Mouse (Mus musculus) forebrain, embryonic 16.5 days (tissue): ENCODE results near the gene Mnd1. TPM values are rescaled to one million over a fixed set of nuclear protein-coding genes. Genes with fewer than 3 reads are reported as not detected.

Experiments used
- ATAC-seq: fragments of 200-750 bp; cut with Nextera tagmentation; 2 replicates; pipeline ENCODE4 v1.8.0; 2017; ENCODE audit warnings: mild to moderate bottlenecking, moderate library complexity
- H3K27ac ChIP-seq: fragments of 300-500 bp; sonication (generic); 2 replicates; pipeline ENCODE4 v1.5.1; 2014; ENCODE audit warnings: low read length, control low read depth
- H3K27me3 ChIP-seq: fragments of 300-500 bp; sonication (generic); replicated peaks from 2 replicates; pipeline ENCODE4 v1.6.1; 2014; ENCODE audit warnings: low read length; ENCODE audit not compliant: control insufficient read depth, insufficient read depth
- H3K36me3 ChIP-seq: fragments of 300-500 bp; sonication (generic); 2 replicates; pipeline ENCODE4 v1.6.1; 2014; ENCODE audit not compliant: control insufficient read depth, insufficient read depth
- H3K4me1 ChIP-seq: fragments of 300-500 bp; sonication (generic); replicated peaks from 2 replicates; pipeline ENCODE4 v1.6.1; 2014; ENCODE audit warnings: low read length; ENCODE audit not compliant: control insufficient read depth, insufficient read depth
- H3K4me2 ChIP-seq: fragments of 300-500 bp; sonication (generic); 2 replicates; pipeline ENCODE4 v1.6.1; 2014; ENCODE audit warnings: mild to moderate bottlenecking, low read length, control low read depth
- H3K4me3 ChIP-seq: fragments of 300-500 bp; sonication (generic); replicated peaks from 2 replicates; pipeline ENCODE4 v1.5.1; 2014; ENCODE audit warnings: mild to moderate bottlenecking, low read length, control low read depth
- H3K9ac ChIP-seq: fragments of 300-500 bp; sonication (generic); replicated peaks from 2 replicates; pipeline ENCODE4 v1.6.1; 2014; ENCODE audit warnings: low read depth, low read length, control low read depth
- H3K9me3 ChIP-seq: fragments of 300-500 bp; sonication (generic); 2 replicates; pipeline ENCODE4 v1.6.1; 2016; ENCODE audit warnings: low read length; ENCODE audit not compliant: control insufficient read depth
- WGBS: fragments of 180-500 bp; shearing (Covaris S2); extraction: QIAGEN DNeasy Blood & Tissue Kit; methylation state at CpG from one replicate; pipeline ENCODE4 v1.1.7; 2014; 5-methylcytosine and 5-hydroxymethylcytosine counted together
- polyA plus RNA-seq: library from polyadenylated mRNA; unstranded; fragments of >200 nt; fragmentation: Nextera tagmentation; extraction: Ambion mirVana; gene quantifications from 2 replicates; pipeline ENCODE4 v1.2.1, GENCODE M21; 2015

Mnd1 gene
- polyA plus RNA-seq, 1 experiment from 2014 or later: 3.2 TPM

DNA sequence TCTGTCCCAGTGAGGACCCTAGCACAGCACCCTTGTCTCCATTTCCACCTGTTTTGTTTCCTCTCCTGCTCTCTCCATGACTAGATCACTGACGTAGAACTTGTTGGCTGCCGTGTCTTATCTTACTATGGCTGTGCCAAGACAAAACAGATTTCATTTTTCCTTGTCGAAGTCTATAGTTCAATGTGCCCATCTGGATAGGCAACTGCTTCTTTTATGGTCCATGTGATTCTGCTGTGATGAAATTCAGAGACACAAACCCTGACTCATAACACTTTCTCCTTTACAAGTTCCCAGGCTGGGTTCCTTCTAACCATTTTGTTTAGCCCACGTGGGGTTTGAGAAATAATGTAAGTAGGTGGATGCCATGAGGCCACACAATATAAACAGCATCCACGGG, 10.5 kb upstream of the Mnd1 start:
- Histone ChIP-seq H3K4me3 (no peak overlapping the region), H3K4me1 (no peaks in the 10 kb centered on the region), H3K4me2 (no peak overlapping the region), H3K27ac (no peak overlapping the region), H3K9ac (no peak overlapping the region), H3K36me3 (peaks cover 39% of the 10 kb centered on the region), H3K27me3 (no peaks in the 10 kb centered on the region), H3K9me3 (no peaks in the 10 kb centered on the region)
- ATAC-seq: peak; percentile 58
- 74% methylated on average over 5 of the region's 5 CpGs for WGBS

DNA sequence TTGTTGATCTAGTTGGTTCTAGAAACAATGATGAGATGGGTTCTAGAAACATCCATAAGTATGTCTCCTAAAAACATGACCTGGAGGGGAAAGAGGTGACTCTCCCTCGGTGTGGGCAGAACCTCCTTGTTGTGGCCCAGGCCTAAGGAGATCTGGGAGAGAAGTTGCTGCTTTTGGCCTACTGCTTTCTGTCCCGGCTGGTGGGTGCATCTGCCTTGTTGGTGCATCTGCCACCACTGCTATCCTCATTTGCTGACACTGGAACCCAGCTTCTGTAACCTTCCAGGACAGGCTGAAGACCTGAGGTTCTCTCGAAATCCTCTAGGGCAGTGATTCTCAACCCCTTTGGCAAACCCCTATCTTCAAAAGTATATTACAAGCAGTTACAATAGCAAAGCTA, 9.8 kb upstream of the Mnd1 start:
- Histone ChIP-seq H3K4me2 (no peak overlapping the region), H3K9ac (no peak overlapping the region), H3K27me3 (no peaks in the 10 kb centered on the region), H3K36me3 (peaks cover 37% of the 10 kb centered on the region), H3K27ac (no peak overlapping the region), H3K9me3 (no peaks in the 10 kb centered on the region), H3K4me3 (no peak overlapping the region), H3K4me1 (no peaks in the 10 kb centered on the region)
- ATAC-seq: no peak
- 96% methylated on average over 3 of the region's 3 CpGs for whole genome bisulfite sequencing

DNA sequence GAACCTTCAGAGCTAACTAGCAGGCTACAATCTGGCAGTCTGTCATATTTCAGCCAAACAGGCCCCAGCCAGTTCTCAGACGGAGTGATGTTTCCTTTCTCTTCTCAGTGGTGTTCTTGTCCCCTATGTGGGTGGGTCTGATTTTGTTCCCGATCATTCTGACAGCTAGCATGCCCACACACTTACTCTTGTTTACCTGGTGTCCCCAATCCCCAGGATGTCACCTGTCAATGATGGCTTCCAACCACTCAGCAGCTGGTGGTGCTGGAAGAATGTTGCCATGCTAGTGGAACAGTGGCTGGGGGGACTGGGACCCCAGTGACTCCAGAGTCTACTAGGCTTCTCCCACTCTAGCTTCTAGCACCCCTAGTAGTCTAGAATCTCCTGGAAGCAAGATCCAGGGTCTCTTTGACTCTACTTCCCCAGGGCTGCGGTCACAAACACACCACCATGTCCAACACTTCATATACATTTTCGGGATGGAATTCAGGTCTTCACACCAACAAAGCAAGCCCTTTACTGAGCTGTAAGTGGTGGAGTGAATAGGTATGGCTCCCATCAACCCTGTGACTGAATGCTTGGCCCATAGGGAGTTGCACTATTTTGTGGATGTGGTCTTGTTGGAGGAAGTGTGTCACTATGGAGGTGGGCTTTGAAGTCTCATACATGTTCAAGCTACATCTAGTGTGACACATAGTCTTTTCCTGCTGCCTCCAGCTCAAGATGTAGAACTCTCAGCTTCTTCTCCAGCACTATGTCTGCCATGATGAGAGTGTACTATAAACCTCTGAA, 2.2 kb upstream of the Mnd1 start:
- Histone ChIP-seq H3K4me2 (no peak overlapping the region), H3K9me3 (no peaks in the 10 kb centered on the region), H3K4me1 (peaks cover 8% of the 10 kb centered on the region; the same call in 1 of the 2 replicates), H3K27ac (no peak overlapping the region), H3K27me3 (no peaks in the 10 kb centered on the region), H3K4me3 (no peak overlapping the region), H3K9ac (no peak overlapping the region), H3K36me3 (peaks cover 16% of the 10 kb centered on the region)
- ATAC-seq: no peak
- 92% methylated on average over 4 of the region's 4 CpGs for WGBS

DNA sequence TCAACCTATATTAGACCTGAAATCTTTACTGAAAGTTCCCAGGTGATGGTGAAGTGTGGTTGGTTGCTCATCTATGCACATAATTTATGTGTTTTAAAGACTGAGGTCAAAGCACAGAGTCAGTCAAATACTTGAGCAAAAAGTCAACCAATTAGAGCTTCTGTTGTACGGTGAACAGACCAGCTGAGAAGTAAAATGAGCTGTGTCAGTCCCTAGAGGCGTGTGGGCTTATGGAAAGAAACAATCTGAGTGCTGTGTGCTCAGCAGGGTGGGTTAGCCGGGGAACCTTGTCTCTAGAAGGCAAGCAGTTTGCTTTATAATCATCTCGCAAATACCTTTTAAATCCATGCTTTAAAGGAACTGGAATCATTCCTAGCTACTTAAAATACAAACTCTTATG, 1.4 kb upstream of the Mnd1 start:
- Histone ChIP-seq H3K27ac (no peak overlapping the region), H3K4me2 (no peak overlapping the region), H3K4me3 (no peak overlapping the region), H3K9ac (no peak overlapping the region), H3K27me3 (no peaks in the 10 kb centered on the region), H3K4me1 (peaks cover 8% of the 10 kb centered on the region; the same call in 1 of the 2 replicates), H3K36me3 (peaks cover 16% of the 10 kb centered on the region), H3K9me3 (no peaks in the 10 kb centered on the region)
- ATAC-seq: no peak
- 45% methylated on average over 4 of the region's 4 CpGs for WGBS

DNA sequence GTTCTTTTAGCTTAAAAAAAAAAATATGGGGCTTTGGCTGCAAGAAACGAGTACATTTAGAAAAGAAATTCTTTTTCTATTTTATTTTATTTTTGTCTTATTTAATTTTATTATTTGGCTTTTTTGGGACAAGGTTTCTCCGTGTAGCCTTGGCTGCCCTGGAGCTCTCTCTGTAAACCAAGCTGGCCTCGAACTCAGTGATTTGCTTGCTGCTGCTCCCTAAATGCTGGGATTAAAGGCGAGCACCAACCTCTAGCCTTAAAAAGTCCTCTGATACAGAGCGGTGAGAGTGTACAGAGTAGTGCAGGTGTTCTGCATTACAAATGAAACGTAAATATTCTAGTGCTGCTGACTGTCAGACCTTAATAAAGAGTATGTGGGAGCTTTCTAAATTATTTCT, 519 bp upstream of the Mnd1 start:
- Histone ChIP-seq H3K4me2 (peak overlapping the region; percentile 97), H3K4me3 (peak overlapping the region; percentile 58; the same call in 1 of the 2 replicates), H3K36me3 (peaks cover 11% of the 10 kb centered on the region), H3K9me3 (no peaks in the 10 kb centered on the region), H3K4me1 (peaks cover 8% of the 10 kb centered on the region; the same call in 1 of the 2 replicates), H3K9ac (no peak overlapping the region), H3K27ac (no peak overlapping the region), H3K27me3 (no peaks in the 10 kb centered on the region)
- ATAC-seq: no peak
- WGBS: 50% methylated on average over 6 of the region's 6 CpGs

DNA sequence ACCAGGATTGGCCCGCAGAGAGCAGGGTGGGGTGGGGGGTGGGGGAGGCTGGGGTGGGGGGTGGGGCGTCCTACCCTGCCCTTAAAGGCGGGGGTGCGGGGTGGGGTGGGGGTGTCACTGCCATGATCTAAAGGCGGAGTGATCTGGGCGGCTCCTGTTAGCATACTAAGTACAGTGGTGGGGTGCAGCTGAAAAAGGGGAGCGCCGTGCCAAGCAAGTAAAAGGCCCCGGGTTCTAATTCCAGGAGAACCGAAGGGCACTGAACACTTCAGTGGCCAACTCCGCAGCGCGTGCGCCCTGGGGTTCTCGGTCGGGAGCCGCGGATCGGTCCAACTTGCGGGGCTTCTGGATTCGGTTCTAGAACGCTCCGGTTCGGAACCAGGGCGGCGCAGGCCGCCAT, 440 bp downstream of the Mnd1 start:
- Histone ChIP-seq H3K9me3 (no peaks in the 10 kb centered on the region), H3K36me3 (peaks cover 11% of the 10 kb centered on the region), H3K27ac (no peak overlapping the region; the same call in none of the 2 replicates), H3K4me3 (peak overlapping the region; percentile 58), H3K4me2 (peak overlapping the region; percentile 97), H3K9ac (peak overlapping the region; percentile 64), H3K4me1 (peaks cover 8% of the 10 kb centered on the region; the same call in 1 of the 2 replicates), H3K27me3 (no peaks in the 10 kb centered on the region)
- no peak; the same call in none of the 2 replicates for ATAC-seq
- WGBS: under 1% methylated on average over 26 of the region's 27 CpGs

DNA sequence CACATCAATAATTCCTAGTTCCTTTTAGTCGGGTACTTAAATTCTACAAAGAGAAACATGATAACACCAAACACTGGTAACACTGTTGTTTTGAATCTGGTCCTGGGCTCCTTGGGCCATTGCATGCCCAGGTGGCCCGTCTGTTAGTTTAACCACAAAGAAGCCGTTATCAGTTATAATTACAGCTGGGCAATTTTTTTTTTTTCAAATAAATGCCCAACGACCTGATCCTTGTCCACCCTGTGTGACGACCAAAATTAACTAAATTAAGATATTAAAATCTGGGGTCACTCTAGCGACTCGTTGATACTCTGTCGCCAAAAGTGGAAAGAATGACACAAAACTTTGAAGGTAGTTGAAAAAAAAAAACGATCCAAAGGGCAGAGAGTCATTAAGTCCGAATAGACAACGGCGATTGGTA, 855 bp downstream of the Mnd1 start:
- Histone ChIP-seq H3K4me1 (peaks cover 8% of the 10 kb centered on the region; the same call in 1 of the 2 replicates), H3K27ac (no peak overlapping the region), H3K9me3 (no peaks in the 10 kb centered on the region), H3K27me3 (no peaks in the 10 kb centered on the region), H3K4me3 (no peak overlapping the region), H3K36me3 (peaks cover 7% of the 10 kb centered on the region), H3K4me2 (peak overlapping the region; percentile 97), H3K9ac (no peak overlapping the region)
- no peak for ATAC-seq
- WGBS: 12% methylated on average over 12 of the region's 12 CpGs

DNA sequence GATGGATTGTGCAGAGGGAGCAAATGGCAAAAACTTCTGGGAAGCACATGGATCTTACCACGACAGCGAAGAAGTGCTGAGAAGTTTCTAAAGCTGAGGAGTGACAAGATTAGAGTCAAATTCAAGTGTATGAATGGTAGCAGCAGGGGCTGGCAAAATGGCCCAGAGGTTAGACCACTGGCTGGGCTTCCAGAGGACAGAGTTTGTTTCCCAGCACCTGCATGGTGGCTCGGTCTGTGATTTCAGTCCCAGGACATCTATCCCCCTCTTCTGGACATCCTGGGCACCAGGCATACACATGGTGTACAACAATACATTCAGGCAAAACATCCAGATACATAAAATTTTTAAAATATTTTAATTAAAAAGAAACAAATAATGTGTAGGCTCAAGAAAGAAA, 5.8 kb downstream of the Mnd1 start:
- Histone ChIP-seq H3K4me2 (no peak overlapping the region), H3K9ac (no peak overlapping the region), H3K27me3 (no peaks in the 10 kb centered on the region), H3K27ac (no peak overlapping the region), H3K9me3 (no peaks in the 10 kb centered on the region), H3K36me3 (no peaks in the 10 kb centered on the region), H3K4me1 (no peaks in the 10 kb centered on the region), H3K4me3 (no peak overlapping the region)
- ATAC-seq: no peak
- WGBS: 95% methylated on average over 3 of the region's 3 CpGs

DNA sequence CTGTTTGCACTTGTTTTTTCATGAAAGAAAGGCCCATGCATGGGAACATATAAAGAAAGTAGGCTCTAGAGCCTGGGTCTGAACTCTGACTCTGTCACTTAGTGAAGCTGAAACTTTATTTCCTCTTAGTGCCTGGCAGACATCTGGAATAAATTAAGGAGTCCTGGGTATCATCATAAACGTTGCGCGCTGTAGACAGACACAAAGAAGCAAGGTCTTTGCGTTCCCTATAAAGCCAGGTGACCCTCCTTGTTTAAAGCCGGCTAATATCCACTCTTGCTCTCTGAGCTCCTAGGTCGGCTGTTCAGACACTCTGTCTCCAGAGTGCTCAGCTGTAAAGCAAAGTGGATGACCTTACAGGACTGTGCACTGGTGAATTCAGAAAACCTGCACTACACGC, 14.6 kb downstream of the Mnd1 start:
- 85% methylated on average over 7 of the region's 7 CpGs for WGBS

More for the DNA sequence above, 14.6 kb downstream of the Mnd1 start:
- Histone ChIP-seq H3K27me3 (no peaks in the 10 kb centered on the region), H3K4me1 (no peaks in the 10 kb centered on the region), H3K36me3 (no peaks in the 10 kb centered on the region), H3K27ac (no peak overlapping the region), H3K9ac (no peak overlapping the region), H3K4me3 (no peak overlapping the region), H3K4me2 (no peak overlapping the region), H3K9me3 (no peaks in the 10 kb centered on the region)
- ATAC-seq: no peak
